Comparison of ENCODE assay signal across 7 mouse cellular contexts in the genomic region with DNA sequence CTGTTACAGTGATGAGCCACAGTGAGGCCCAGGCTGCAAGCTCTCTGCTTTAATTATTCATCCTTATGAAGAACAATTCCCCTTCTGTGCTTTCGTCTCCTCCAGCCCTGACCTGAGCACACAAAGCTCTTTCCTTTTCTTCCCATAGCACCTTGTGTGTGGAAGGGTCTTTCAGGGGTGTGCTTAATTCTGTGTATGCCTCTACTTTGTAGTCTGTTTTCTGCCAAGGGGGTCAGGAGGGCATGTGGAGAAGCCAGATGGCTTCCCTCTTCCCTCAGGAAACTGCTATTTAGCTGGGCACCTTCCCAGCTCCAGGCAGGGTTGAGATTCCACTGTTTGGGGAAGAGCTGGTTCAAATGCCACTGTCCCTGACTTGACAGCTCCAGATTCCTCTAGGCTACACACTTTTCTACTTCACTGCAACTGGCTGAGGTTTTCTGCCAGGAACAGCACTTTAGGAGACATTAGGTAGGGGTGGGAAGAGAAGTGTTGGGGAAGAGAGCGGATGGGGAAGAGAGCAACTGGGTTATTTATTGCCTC.
DNase-seq lines count a peak whose midpoint lies in the region; ATAC-seq lines count a peak whose summit lies in the region.

No protein-coding gene starts in this region.

- no peaks in the 10 kb centered on the region for H3K36me3 ChIP-seq in forebrain, embryonic 14.5 days (ENCODE audit: control insufficient read depth, insufficient read depth, low read length)
- H3K36me3 ChIP-seq in kidney, embryonic 14.5 days (ENCODE audit: control insufficient read depth, insufficient read depth, low read length), result no peaks in the 10 kb centered on the region
- H3K36me3 ChIP-seq in midbrain, embryonic 12.5 days, result no peaks in the 10 kb centered on the region

- peak; percentile 37 for DNase-seq in Muller cell, postnatal 12 days (ENCODE audit: inconsistent ontology term)
- peak; percentile 61 for DNase-seq in brain, adult 2 months (ENCODE audit: low read depth, low spot score)
- peak; percentile 54 for DNase-seq in forebrain, embryonic 14.5 days (ENCODE audit: low spot score)
- DNase-seq in spleen, adult 12 weeks (ENCODE audit: low spot score), result no peak
- no peak for DNase-seq in natural killer cell, adult 2 months (ENCODE audit: low spot score in 2 of 2)

- H3K27ac ChIP-seq in forebrain, embryonic 14.5 days (ENCODE audit: low read depth, low read length), result peak overlapping the region; percentile 14; the same call in 1 of the 2 replicates
- peak overlapping the region; percentile 66 for H3K27ac ChIP-seq in kidney, embryonic 14.5 days (ENCODE audit: low read depth, low read length)
- peak overlapping the region; percentile 55 for H3K27ac ChIP-seq in midbrain, embryonic 12.5 days (replicated peaks)

- H3K9ac ChIP-seq in forebrain, embryonic 14.5 days (ENCODE audit: low read length), result no peak overlapping the region
- no peak overlapping the region for H3K9ac ChIP-seq in kidney, embryonic 14.5 days (ENCODE audit: low read depth, low read length)
- H3K9ac ChIP-seq in midbrain, embryonic 12.5 days (replicated peaks), result no peak overlapping the region

- H3K4me1 ChIP-seq in forebrain, embryonic 14.5 days (ENCODE audit: control insufficient read depth, insufficient read depth, low read length), result peaks cover 17% of the 10 kb centered on the region
- peaks cover 18% of the 10 kb centered on the region for H3K4me1 ChIP-seq in kidney, embryonic 14.5 days (ENCODE audit: control insufficient read depth, insufficient read depth, low read length)
- peaks cover 18% of the 10 kb centered on the region for H3K4me1 ChIP-seq in midbrain, embryonic 12.5 days

- no peak overlapping the region for H3K4me3 ChIP-seq in forebrain, embryonic 14.5 days (ENCODE audit: low read depth, low read length)
- no peak overlapping the region for H3K4me3 ChIP-seq in kidney, embryonic 14.5 days (ENCODE audit: low read length)
- no peak overlapping the region for H3K4me3 ChIP-seq in midbrain, embryonic 12.5 days

- peak; percentile 46; the same call in 1 of the 2 replicates for ATAC-seq in forebrain, embryonic 14.5 days
- ATAC-seq in kidney, embryonic 14.5 days (ENCODE audit: low FRiP score, low TSS enrichment), result peak; percentile 78; the same call in 1 of the 2 replicates
- ATAC-seq in midbrain, embryonic 12.5 days (ENCODE audit: low FRiP score, low read depth), result no peak

- no peak overlapping the region for H3K4me2 ChIP-seq in forebrain, embryonic 14.5 days (ENCODE audit: low read length)
- H3K4me2 ChIP-seq in kidney, embryonic 14.5 days (replicated peaks; ENCODE audit: low read depth, low read length), result no peak overlapping the region; the same call in 1 of the 2 replicates
- no peak overlapping the region for H3K4me2 ChIP-seq in midbrain, embryonic 12.5 days (replicated peaks)

- WGBS in forebrain, embryonic 14.5 days, result 48% methylated on average over 2 of the region's 2 CpGs
- WGBS in kidney, embryonic 14.5 days, result 10% methylated on average over 2 of the region's 2 CpGs
- 60% methylated on average over 2 of the region's 2 CpGs for WGBS in midbrain, embryonic 12.5 days

- no peaks in the 10 kb centered on the region for H3K9me3 ChIP-seq in forebrain, embryonic 14.5 days (replicated peaks; ENCODE audit: control insufficient read depth, low read length)
- no peaks in the 10 kb centered on the region for H3K9me3 ChIP-seq in kidney, embryonic 14.5 days (ENCODE audit: control insufficient read depth, low read length)
- no peaks in the 10 kb centered on the region for H3K9me3 ChIP-seq in midbrain, embryonic 12.5 days

- H3K27me3 ChIP-seq in forebrain, embryonic 14.5 days (replicated peaks; ENCODE audit: control insufficient read depth, insufficient read depth, low read length), result no peaks in the 10 kb centered on the region
- no peaks in the 10 kb centered on the region for H3K27me3 ChIP-seq in kidney, embryonic 14.5 days (ENCODE audit: control insufficient read depth, insufficient read depth, low read length)
- H3K27me3 ChIP-seq in midbrain, embryonic 12.5 days, result no peaks in the 10 kb centered on the region

Comparison
In these comparisons a context has a peak if more than half of its experiments do, and no peak if none do; other contexts are left out.
1. DNase-seq: peak in Muller cell, postnatal 12 days (single experiment), brain, adult 2 months (single experiment) and forebrain, embryonic 14.5 days (single experiment); none in spleen, adult 12 weeks (single experiment) and natural killer cell, adult 2 months (0 of 2).
2. H3K27ac ChIP-seq: peak in every context shown above with its lines; median percentile 66 in kidney, embryonic 14.5 days; 55 in midbrain, embryonic 12.5 days; 14 in forebrain, embryonic 14.5 days.